Mouse (Mus musculus) erythroblast, embryonic 14.5 days (primary cell): ENCODE measurements around the gene Gm49673.

Source experiments
- GATA1 ChIP-seq: IDR thresholded peaks from 2 replicates; pipeline ENCODE4 v1.6.1; 2012; ENCODE audit warnings: low read length, inconsistent platforms, mixed read lengths
- TAL1 ChIP-seq: IDR thresholded peaks from 3 replicates; pipeline ENCODE4 v1.6.1; 2012; ENCODE audit warnings: low read length, inconsistent platforms, mixed read lengths

GRCm38 (mm10) chr17:8193678-8194077, 46.1 kb upstream of the Gm49673 start:
- TF ChIP-seq TAL1 (no peak), GATA1 (no peak)
